Mouse (Mus musculus) Patski (cell line): ENCODE results near the gene Plcb1. TPM values are rescaled to one million over a fixed set of nuclear protein-coding genes. Genes with fewer than 3 reads are reported as not detected.

ENCODE experiments used
- ATAC-seq: fragments of 100-300 bp; one replicate; pipeline ENCODE4 v1.8.0; 2021
- CTCF ChIA-PET: fragments of 350-600 bp; sonication (Branson Sonifier 250); formaldehyde crosslinking; loops from one replicate; lab custom pipeline; 2022; ENCODE audit warnings: inconsistent platforms; lab: Charles Lee
- POLR2A ChIA-PET: fragments of 350-600 bp; sonication (Branson Sonifier 250); formaldehyde crosslinking; loops from one replicate; lab custom pipeline; 2022; ENCODE audit warnings: antibody characterized with exemption, inconsistent platforms; lab: Charles Lee
- DNase-seq: peaks from one replicate; pipeline ENCODE4 v3.0.0-alpha.2; 2011; ENCODE audit warnings: low read depth, low spot score
- H3K27me3 ChIP-seq: fragments of 371-371 bp; one replicate; pipeline ENCODE4 v1.5.1; 2021
- CTCF ChIP-seq: fragments of 100-300 bp; IDR thresholded peaks from one replicate; pipeline ENCODE4 v1.5.1; 2021
- in situ Hi-C: fragments of 300-500 bp; cut with MboI; formaldehyde crosslinking; loops from 3 replicates; pipeline ENCODE4 v1.11.1; 2018; ENCODE audit warnings: low pct_unique_long_range_greater_than_20kb, mixed read lengths
- polyA plus RNA-seq: library from polyadenylated mRNA; unstranded; gene quantifications from one replicate; pipeline ENCODE4 v1.2.3, GENCODE M21; 2021

Plcb1 gene
- polyA plus RNA-seq, 1 experiment from 2014 or later: 0.09 TPM

- in situ Hi-C loops: no loop called here
- ChIA-PET POLR2A (no interaction called here), CTCF (no interaction called here)
- peak; percentile 86 for ATAC-seq
- peak; percentile 64 for DNase-seq
- no peak for TF ChIP-seq CTCF
- H3K27me3 ChIP-seq: no peaks in the 10 kb centered on the region
These were observed 265.8 kb downstream of the Plcb1 start for GRCm38 (mm10) chr2:135051540-135052288.

GRCm38 (mm10) chr2:135053391-135053790 is 267.5 kb downstream of the Plcb1 start:
- TF ChIP-seq CTCF: no peak
- DNase-seq (no peak), ATAC-seq (no peak)
- in situ Hi-C loops: no loop called here
- no peaks in the 10 kb centered on the region for H3K27me3 ChIP-seq
- CTCF ChIA-PET: no interaction called here
- POLR2A ChIA-PET: no interaction called here

- ChIA-PET POLR2A (no interaction called here), CTCF (no interaction called here)
- peaks cover 3% of the 10 kb centered on the region for H3K27me3 ChIP-seq
- no peak for DNase-seq
- TF ChIP-seq CTCF: no peak
- in situ Hi-C loops: no loop called here
- no peak for ATAC-seq
These were observed 281.6 kb downstream of the Plcb1 start for GRCm38 (mm10) chr2:135067419-135067818.

- peaks cover 3% of the 10 kb centered on the region for H3K27me3 ChIP-seq
- ChIA-PET POLR2A (no interaction called here), CTCF (no interaction called here)
- DNase-seq (no peak), ATAC-seq (no peak)
- in situ Hi-C loops: no loop called here
- no peak for TF ChIP-seq CTCF
These were observed 285.5 kb downstream of the Plcb1 start for GRCm38 (mm10) chr2:135071349-135071748.

GRCm38 (mm10) chr2:135072503-135072902 is 286.6 kb downstream of the Plcb1 start:
- CTCF ChIA-PET: no interaction called here
- DNase-seq (no peak), ATAC-seq (no peak)
- H3K27me3 ChIP-seq: peaks cover 3% of the 10 kb centered on the region
- TF ChIP-seq CTCF: no peak
- POLR2A ChIA-PET: no interaction called here
- in situ Hi-C loops: no loop called here

GRCm38 (mm10) chr2:135073014-135073413 is 287.1 kb downstream of the Plcb1 start:
- CTCF ChIA-PET: no interaction called here

GRCm38 (mm10) chr2:135075375-135075774 is 289.5 kb downstream of the Plcb1 start:
- in situ Hi-C loops: no loop called here

More at GRCm38 (mm10) chr2:135073014-135073413, 287.1 kb downstream of the Plcb1 start:
- POLR2A ChIA-PET: no interaction called here
- no peak for DNase-seq
- no peak for ATAC-seq
- TF ChIP-seq CTCF: no peak
- in situ Hi-C loops: no loop called here
- peaks cover 5% of the 10 kb centered on the region for H3K27me3 ChIP-seq

GRCm38 (mm10) chr2:135092588-135093162 is 306.8 kb downstream of the Plcb1 start:
- ChIA-PET CTCF (interaction anchor here (1.4 kb wide), 1 partner anchor 50 kb away, joined by 3 read pairs; no protein-coding TSS in a partner anchor), POLR2A (no interaction called here)
- TF ChIP-seq CTCF: no peak
- peaks cover 7% of the 10 kb centered on the region for H3K27me3 ChIP-seq
- DNase-seq (no peak), ATAC-seq (no peak)
- in situ Hi-C loops: no loop called here

More at GRCm38 (mm10) chr2:135075375-135075774, 289.5 kb downstream of the Plcb1 start:
- ATAC-seq (no peak), DNase-seq (no peak)
- no peak for TF ChIP-seq CTCF
- ChIA-PET CTCF (no interaction called here), POLR2A (no interaction called here)
- peaks cover 4% of the 10 kb centered on the region for H3K27me3 ChIP-seq

GRCm38 (mm10) chr2:135101292-135101691 is 315.4 kb downstream of the Plcb1 start:
- DNase-seq: no peak
- peaks cover 10% of the 10 kb centered on the region for H3K27me3 ChIP-seq
- in situ Hi-C loops: no loop called here
- no peak for TF ChIP-seq CTCF
- no peak for ATAC-seq
- POLR2A ChIA-PET: no interaction called here
- CTCF ChIA-PET: no interaction called here

GRCm38 (mm10) chr2:135101943-135102342 is 316.1 kb downstream of the Plcb1 start:
- peaks cover 10% of the 10 kb centered on the region for H3K27me3 ChIP-seq
- in situ Hi-C loops: no loop called here
- POLR2A ChIA-PET: no interaction called here
- DNase-seq (no peak), ATAC-seq (no peak)
- TF ChIP-seq CTCF: no peak
- CTCF ChIA-PET: no interaction called here

GRCm38 (mm10) chr2:135106649-135107048 is 320.8 kb downstream of the Plcb1 start:
- POLR2A ChIA-PET: no interaction called here
- ATAC-seq (no peak), DNase-seq (no peak)
- in situ Hi-C loops: no loop called here
- TF ChIP-seq CTCF: no peak
- CTCF ChIA-PET: no interaction called here
- peaks cover 11% of the 10 kb centered on the region for H3K27me3 ChIP-seq
